Mouse (Mus musculus) liver, embryonic 13.5 days (tissue): ENCODE measurements around the gene Srl. TPM values are rescaled to one million over a fixed set of nuclear protein-coding genes. Genes with fewer than 3 reads are reported as not detected.
"Not testable (repeated sequence)": the region's sequence is repeated elsewhere in the genome, so short reads cannot be mapped to it uniquely, and the experiment has no call there.

Experiments
- ATAC-seq: fragments of 200-750 bp; cut with Nextera tagmentation; 2 replicates; pipeline ENCODE4 v1.8.0; 2017; ENCODE audit warnings: low read depth, mild to moderate bottlenecking, moderate number of reproducible peaks, moderate library complexity
- DNase-seq: peaks from one replicate; pipeline ENCODE4 v3.0.0; 2022
- H3K27ac ChIP-seq: fragments of 300-500 bp; sonication (generic); 2 replicates; pipeline ENCODE4 v1.5.1; 2015; ENCODE audit warnings: moderate library complexity, mild to moderate bottlenecking, inconsistent platforms
- H3K27me3 ChIP-seq: fragments of 300-500 bp; sonication (generic); 2 replicates; pipeline ENCODE4 v1.6.1; 2015; ENCODE audit warnings: mild to moderate bottlenecking, inconsistent platforms
- H3K36me3 ChIP-seq: fragments of 300-500 bp; sonication (generic); 2 replicates; pipeline ENCODE4 v1.6.1; 2015; ENCODE audit warnings: mild to moderate bottlenecking, inconsistent platforms
- H3K4me1 ChIP-seq: fragments of 300-500 bp; sonication (generic); replicated peaks from 2 replicates; pipeline ENCODE4 v1.6.1; 2015; ENCODE audit warnings: inconsistent platforms
- H3K4me2 ChIP-seq: fragments of 300-500 bp; sonication (generic); 2 replicates; pipeline ENCODE4 v1.6.1; 2015; ENCODE audit warnings: inconsistent platforms, mild to moderate bottlenecking, moderate library complexity
- H3K4me3 ChIP-seq: fragments of 300-500 bp; sonication (generic); replicated peaks from 2 replicates; pipeline ENCODE4 v1.5.1; 2015; ENCODE audit warnings: mild to moderate bottlenecking, inconsistent platforms
- H3K9ac ChIP-seq: fragments of 300-500 bp; sonication (generic); 2 replicates; pipeline ENCODE4 v1.6.1; 2015; ENCODE audit warnings: mild to moderate bottlenecking, inconsistent platforms
- H3K9me3 ChIP-seq: fragments of 300-500 bp; sonication (generic); replicated peaks from 2 replicates; pipeline ENCODE4 v1.6.1; 2016; ENCODE audit warnings: inconsistent platforms
- WGBS: fragments of 180-500 bp; shearing (Covaris S2); methylation state at CpG from one replicate; pipeline ENCODE4 v1.1.7; 2015; ENCODE audit not compliant: insufficient replicate concordance; 5-methylcytosine and 5-hydroxymethylcytosine counted together
- polyA plus RNA-seq: library from polyadenylated mRNA; unstranded; fragments of >200 nt; fragmentation: Nextera tagmentation; extraction: Ambion mirVana; gene quantifications from 2 replicates; pipeline ENCODE4 v1.2.1, GENCODE M21; 2015

The Srl gene
- polyA plus RNA-seq = 3.1 and 3.2 TPM in 2 replicates

DNA sequence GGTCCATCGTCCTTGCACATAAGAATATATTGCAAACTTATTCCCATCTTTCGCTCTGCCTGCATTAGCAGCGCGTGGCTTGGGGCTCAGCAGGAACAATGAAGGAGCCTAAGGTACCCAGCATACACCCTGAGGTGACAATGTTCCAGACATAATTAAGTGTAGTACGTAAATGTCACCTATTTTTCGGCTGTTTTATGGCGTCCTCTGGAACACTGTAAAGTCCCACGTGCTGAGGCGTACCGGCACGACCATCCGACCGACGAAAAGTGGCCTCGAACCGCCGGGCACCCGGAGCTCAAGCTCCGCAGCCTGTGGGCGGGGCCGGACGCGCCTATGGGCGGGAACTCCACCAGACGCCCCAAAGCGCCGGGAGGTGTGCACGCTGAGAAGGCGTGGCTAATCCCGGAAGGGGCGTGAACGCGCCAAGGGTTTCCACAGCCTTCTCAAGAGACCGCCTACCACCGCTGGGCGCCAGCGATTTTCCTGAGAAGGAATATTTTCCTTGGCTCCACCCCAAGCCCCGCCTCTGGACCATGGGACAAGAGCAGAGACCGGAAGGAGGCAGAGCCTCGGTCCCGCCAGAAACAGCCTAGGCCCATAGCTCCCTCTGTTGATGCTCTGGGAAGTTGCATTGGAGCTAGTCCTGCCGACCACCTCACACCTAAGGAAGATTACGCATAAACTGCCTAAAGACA, at the start of gene Srl:
Srl (minus strand) TSS at position 316 of the 698 bp plus-strand sequence.
- Histone ChIP-seq H3K27me3 (no peaks in the 10 kb centered on the region), H3K27ac (peak within 1 kb of the TSS; percentile 64), H3K4me2 (peak within 1 kb of the TSS; percentile 75), H3K9me3 (no peaks in the 10 kb centered on the region), H3K9ac (peak within 1 kb of the TSS; percentile 67), H3K4me1 (peaks cover 44% of the 10 kb centered on the region), H3K36me3 (peaks cover 24% of the 10 kb centered on the region), H3K4me3 (peak within 1 kb of the TSS; percentile 58)
- peak; percentile 100 for DNase-seq
- under 1% methylated on average over 43 of the region's 43 CpGs for WGBS
- ATAC-seq = peak; percentile 93

DNA sequence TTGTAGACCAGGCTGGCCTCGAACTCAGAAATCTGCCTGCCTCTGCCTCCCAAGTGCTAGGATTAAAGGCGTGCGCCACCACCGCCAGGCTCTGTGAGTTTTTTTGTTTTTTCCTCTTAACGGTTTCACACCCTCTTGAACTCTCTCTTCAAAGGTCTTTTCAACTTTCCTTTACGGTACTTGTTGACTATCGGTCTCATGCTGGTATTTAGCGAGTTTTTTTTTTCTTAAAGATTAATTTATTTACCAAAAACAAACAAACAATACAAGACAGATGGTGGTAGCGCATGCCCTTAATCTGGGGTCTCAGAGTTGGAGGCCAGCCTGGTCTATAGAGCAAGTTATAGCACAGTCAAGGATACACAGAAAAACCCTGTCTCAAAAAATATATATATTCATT, 48.6 kb upstream of the Srl start:
- 78% methylated on average over 9 of the region's 9 CpGs for WGBS
- no peaks in the 10 kb centered on the region for H3K36me3 ChIP-seq
- peaks cover 40% of the 10 kb centered on the region for H3K4me1 ChIP-seq
- no peak overlapping the region for H3K4me2 ChIP-seq
- H3K4me3 ChIP-seq = no peak overlapping the region
- H3K9ac ChIP-seq = no peak overlapping the region
- H3K9me3 ChIP-seq = no peaks in the 10 kb centered on the region
- H3K27me3 ChIP-seq = peaks cover 36% of the 10 kb centered on the region
- no peak for ATAC-seq
- no peak overlapping the region for H3K27ac ChIP-seq
- no peak for DNase-seq

DNA sequence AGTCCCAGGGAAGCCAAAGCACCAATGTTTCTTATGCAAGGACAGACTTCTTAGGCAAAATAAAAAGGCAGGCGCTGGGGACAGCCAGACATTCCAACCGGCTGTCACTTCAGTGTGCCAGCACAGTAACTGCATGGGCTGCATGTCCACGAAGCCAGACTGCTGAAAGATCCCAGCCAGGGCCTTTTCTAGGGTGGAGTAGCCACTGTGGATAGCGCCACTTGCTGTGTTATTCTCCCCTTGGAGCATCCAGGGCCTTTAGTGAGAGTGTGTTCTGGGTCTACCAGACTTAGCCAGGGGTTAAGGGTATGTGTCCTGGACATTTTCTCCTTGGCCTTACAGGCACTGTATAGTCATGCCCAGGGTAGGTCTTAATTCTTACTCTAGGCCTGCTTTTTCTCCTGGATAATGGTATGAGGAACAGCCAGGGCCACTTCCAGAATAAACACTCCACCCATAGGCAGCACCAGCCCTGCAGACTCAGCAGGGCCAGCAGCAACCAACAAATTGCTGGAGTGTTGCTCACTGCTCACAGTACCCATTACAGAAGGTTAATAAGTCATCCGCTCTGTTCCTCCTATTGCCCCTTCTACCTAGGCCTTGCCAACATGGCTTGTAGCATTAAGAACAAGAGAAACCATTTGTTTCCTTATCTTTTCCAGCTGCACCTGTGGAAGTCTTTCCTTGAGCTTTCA, 46.0 kb upstream of the Srl start:
- peak overlapping the region; percentile 74; the same call in 1 of the 2 replicates for H3K9ac ChIP-seq

DNA sequence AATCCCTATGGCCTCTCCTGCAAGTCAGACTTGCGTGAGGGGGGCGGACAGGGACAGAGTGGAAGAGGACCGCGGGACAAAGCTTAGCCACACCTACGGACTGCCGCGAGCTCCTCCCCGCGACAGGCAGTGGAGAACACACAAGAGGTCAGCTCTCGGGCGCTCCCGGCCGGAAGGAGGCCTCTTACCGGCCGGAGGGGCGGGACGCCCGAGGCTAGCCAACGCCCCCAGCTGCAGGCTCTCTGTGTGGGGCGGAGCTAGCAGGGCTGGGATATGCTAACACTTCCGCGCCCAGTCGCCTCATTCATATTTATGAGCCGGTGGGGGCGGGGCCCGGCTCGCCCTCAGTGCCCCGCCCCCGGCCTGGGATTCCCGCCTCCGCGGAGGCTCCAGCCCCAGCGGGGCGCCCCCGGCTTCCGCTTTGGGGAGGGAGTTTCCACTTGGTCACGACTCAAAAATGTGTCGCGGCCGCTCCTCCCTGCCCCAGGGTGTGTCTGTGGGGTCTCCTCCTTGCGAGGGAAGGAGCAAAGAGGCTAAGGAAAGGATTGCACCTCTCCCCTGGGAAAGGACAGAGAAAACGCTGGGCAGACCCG, 45.0 kb upstream of the Srl start:
- peaks cover 47% of the 10 kb centered on the region for H3K4me1 ChIP-seq
- peak; percentile 98 for DNase-seq
- peak; percentile 99 for ATAC-seq
- peak overlapping the region; percentile 74 for H3K9ac ChIP-seq
- H3K4me3 ChIP-seq = peak overlapping the region; percentile 65
- no peaks in the 10 kb centered on the region for H3K36me3 ChIP-seq
- H3K27ac ChIP-seq = peak overlapping the region; percentile 84
- under 1% methylated on average over 43 of the region's 43 CpGs for WGBS
- no peaks in the 10 kb centered on the region for H3K9me3 ChIP-seq
- no peaks in the 10 kb centered on the region for H3K27me3 ChIP-seq
- peak overlapping the region; percentile 88 for H3K4me2 ChIP-seq

More for the DNA sequence above, 46.0 kb upstream of the Srl start:
- DNase-seq (no peak), ATAC-seq (no peak)
- peak overlapping the region; percentile 88 for H3K4me2 ChIP-seq
- peak overlapping the region; percentile 84 for H3K27ac ChIP-seq
- H3K36me3 ChIP-seq = no peaks in the 10 kb centered on the region
- no peaks in the 10 kb centered on the region for H3K9me3 ChIP-seq
- peaks cover 10% of the 10 kb centered on the region for H3K27me3 ChIP-seq
- peaks cover 47% of the 10 kb centered on the region for H3K4me1 ChIP-seq
- H3K4me3 ChIP-seq = no peak overlapping the region
- 67% methylated on average over 5 of the region's 5 CpGs for WGBS

DNA sequence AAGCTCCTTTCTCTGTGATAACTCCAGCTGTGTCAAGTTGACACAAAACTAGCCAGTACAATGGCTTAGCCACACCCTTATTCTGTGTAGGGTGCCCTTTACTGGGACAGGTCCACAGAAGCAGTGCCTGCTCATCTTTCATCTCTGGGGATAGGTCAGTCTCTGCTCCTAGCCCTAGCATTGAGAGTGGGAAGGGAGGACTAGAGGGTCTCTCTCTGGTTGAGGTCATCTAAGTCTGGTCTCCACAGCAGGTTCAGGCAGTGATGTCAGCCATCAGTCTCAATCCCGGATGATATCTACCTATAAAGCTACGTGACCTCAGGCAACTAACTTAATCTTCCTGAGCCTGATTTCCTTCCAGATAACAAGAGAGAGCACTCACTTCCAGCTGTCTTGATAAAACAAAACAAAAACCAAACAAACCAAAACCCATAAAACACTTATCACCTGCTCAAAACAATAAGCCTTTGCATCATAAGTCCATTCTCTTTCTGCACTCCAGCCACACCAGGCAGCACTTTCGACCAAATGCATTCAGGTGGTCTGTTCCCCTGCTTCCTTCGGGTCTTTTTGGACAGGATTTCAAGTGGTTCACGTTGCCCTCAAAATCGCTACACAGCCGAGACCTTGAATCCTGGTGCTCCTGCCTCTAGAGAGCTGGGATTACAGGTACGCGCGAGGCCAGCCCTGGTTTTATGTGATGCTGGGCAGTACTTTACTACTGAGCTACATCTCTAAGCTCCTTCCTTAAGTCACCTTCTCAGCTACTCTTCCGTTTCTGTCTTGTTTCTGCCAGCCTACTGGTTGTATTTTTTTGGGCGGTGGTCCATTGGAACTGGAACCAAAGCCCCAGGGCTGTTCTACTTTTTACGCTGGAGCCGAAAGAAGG, 44.3 kb upstream of the Srl start:
- H3K36me3 ChIP-seq = no peaks in the 10 kb centered on the region
- H3K9ac ChIP-seq = peak overlapping the region; percentile 68
- H3K27ac ChIP-seq = peak overlapping the region; percentile 84
- H3K4me3 ChIP-seq = peak overlapping the region; percentile 65
- ATAC-seq = peak; percentile 12
- no peak for DNase-seq
- no peaks in the 10 kb centered on the region for H3K27me3 ChIP-seq
- WGBS = 4% methylated on average over 14 of the region's 14 CpGs
- no peaks in the 10 kb centered on the region for H3K9me3 ChIP-seq
- H3K4me2 ChIP-seq = peak overlapping the region; percentile 88
- H3K4me1 ChIP-seq = peaks cover 47% of the 10 kb centered on the region

DNA sequence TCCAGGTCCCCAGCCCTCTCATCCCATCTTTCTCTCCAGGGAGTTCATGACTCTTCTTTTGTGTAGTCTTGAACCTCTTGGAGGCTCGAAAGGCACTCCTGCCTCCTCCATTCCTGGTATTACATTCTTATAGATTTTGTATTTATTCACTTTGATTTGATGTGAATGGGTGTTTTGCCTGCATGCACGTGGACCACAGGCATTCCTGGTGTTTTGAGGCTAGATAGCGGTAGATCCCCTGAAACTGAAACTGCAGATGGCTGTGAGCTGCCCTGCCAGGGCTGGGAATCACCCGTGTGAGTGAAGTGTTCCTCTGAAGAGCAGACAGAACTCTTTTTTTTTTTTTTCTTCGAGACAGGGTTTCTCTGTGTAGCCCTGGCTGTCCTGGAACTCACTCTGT, 42.8 kb upstream of the Srl start:
- Histone ChIP-seq H3K27me3 (no peaks in the 10 kb centered on the region), H3K9me3 (no peaks in the 10 kb centered on the region), H3K4me1 (peaks cover 47% of the 10 kb centered on the region), H3K4me2 (no peak overlapping the region), H3K27ac (no peak overlapping the region), H3K4me3 (no peak overlapping the region), H3K36me3 (no peaks in the 10 kb centered on the region), H3K9ac (no peak overlapping the region; the same call in 1 of the 2 replicates)
- no peak for ATAC-seq
- DNase-seq = no peak
- 39% methylated on average over 5 of the region's 5 CpGs for WGBS

DNA sequence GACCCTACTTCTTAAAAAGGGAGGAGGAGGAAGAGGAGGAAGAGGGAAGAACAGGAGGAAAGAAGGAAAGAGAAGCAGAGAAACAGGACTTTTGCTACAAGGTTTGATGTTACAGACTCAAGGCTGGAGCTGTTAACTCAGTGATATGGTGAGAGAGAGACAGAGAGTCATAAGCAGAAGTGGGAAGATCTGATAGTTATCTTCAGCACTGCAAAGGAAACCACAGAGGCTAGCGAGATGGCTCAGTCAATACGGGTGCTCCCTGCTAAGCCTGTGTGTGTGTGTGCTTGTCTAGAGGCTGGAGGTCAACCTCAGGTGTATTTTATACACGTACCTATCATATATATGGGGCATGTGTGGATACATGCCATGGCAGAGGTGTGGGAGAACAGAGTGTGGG, 42.2 kb upstream of the Srl start:
- ATAC-seq (no peak), DNase-seq (no peak)
- WGBS = 8% methylated on average over 3 of the region's 3 CpGs

DNA sequence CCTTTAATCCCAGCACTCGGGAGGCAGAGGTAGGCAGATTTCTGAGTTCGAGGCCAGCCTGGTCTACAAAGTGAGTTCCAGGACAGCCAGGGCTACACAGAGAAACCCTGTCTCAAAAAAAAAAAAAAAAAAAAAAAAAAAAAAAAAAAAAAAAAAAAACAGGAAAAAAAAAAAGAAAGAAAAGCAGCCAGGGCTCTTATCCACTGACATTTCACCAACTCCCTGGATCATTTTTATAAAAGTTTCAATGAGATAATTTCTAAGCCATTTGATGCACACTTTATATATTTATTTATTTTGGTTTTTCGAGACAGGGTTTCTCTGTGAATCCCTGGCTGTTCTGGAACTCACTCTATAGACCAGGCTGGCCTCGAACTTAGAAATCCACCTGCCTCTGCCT, 39.6 kb upstream of the Srl start:
- H3K27me3 ChIP-seq, H3K27ac ChIP-seq, DNase-seq, H3K4me2 ChIP-seq, H3K4me3 ChIP-seq, ATAC-seq, H3K9me3 ChIP-seq, H3K36me3 ChIP-seq, H3K9ac ChIP-seq: not testable (repeated sequence)
- H3K4me1 ChIP-seq = peaks cover 27% of the 10 kb centered on the region
- WGBS = 70% methylated on average over 4 of the region's 4 CpGs

More for the DNA sequence above, 42.2 kb upstream of the Srl start:
- H3K4me1 ChIP-seq = peaks cover 50% of the 10 kb centered on the region
- no peaks in the 10 kb centered on the region for H3K36me3 ChIP-seq
- no peaks in the 10 kb centered on the region for H3K9me3 ChIP-seq
- no peak overlapping the region for H3K4me2 ChIP-seq
- no peaks in the 10 kb centered on the region for H3K27me3 ChIP-seq
- H3K9ac ChIP-seq = no peak overlapping the region
- no peak overlapping the region for H3K27ac ChIP-seq
- no peak overlapping the region for H3K4me3 ChIP-seq

DNA sequence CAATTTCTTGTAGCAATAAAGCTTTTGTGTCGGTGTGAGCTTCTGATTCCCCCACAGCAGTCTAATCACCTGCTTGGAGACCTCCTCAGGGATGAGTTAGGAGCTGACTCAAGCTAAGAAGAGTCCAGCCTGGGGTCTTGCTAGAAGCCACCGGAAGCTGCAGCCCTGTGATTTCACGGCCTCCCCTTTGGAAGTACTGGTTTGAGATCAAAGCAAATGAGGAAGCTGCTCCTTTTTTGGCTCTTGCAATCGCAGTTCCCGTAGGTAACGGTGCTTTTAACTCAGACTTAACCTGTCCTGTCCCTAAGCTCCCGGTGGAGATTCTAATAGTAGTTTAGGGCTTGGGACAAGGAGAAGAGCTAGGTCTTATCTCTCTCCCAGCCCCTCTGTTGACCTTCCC, 37.0 kb upstream of the Srl start:
- H3K27me3 ChIP-seq = no peaks in the 10 kb centered on the region
- H3K36me3 ChIP-seq = no peaks in the 10 kb centered on the region
- no peak overlapping the region for H3K4me3 ChIP-seq
- H3K27ac ChIP-seq = no peak overlapping the region
- no peaks in the 10 kb centered on the region for H3K9me3 ChIP-seq
- no peak for ATAC-seq
- no peak overlapping the region for H3K4me2 ChIP-seq
- 23% methylated on average over 7 of the region's 7 CpGs for WGBS
- DNase-seq = no peak
- H3K4me1 ChIP-seq = peaks cover 10% of the 10 kb centered on the region
- H3K9ac ChIP-seq = no peak overlapping the region

DNA sequence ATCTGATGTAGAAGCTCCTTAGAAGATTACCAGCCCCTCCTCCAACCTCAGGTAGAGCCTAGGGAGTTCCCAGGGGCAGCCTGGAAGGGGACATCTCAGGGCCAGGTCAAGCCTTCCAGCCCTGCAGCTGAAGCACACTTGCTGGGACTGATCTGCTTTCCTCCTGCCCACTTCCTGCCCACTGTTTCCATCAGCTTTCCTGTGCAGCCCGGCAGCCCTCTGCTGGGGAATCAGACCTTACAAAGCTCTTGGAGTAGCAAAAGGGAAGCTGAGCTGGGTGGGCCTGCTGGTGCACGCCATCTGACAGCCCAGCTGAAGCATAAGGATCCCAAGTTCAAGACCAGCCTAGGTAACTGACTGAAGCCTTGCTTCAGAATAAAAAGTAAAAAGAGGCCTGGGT, 35.3 kb upstream of the Srl start:
- no peak overlapping the region for H3K9ac ChIP-seq
- 0 out of 2 replicates have a peak, but pooled peaks cover 5% of the 10 kb centered on the region for H3K27me3 ChIP-seq
- no peak overlapping the region for H3K4me2 ChIP-seq
- H3K27ac ChIP-seq = no peak overlapping the region
- 0 out of 2 replicates have a peak, but pooled peaks cover 4% of the 10 kb centered on the region for H3K4me1 ChIP-seq
- WGBS = 35% methylated on average over 2 of the region's 2 CpGs
- H3K4me3 ChIP-seq = no peak overlapping the region
- H3K9me3 ChIP-seq = no peaks in the 10 kb centered on the region
- ATAC-seq (no peak), DNase-seq (no peak)
- H3K36me3 ChIP-seq = no peaks in the 10 kb centered on the region
